Mouse (Mus musculus) heart, embryonic 15.5 days (tissue): Measurements from ENCODE around the gene Arhgap22. TPM values are rescaled to one million over a fixed set of nuclear protein-coding genes. Genes with fewer than 3 reads are reported as not detected.

ENCODE experiments used
- ATAC-seq: fragments of 200-750 bp; cut with Nextera tagmentation; replicated peaks from 2 replicates; pipeline ENCODE4 v1.8.0; 2017; ENCODE audit warnings: low read depth, moderate TSS enrichment; ENCODE audit not compliant: insufficient number of reproducible peaks, insufficient read depth, low FRiP score
- H3K27ac ChIP-seq: fragments of 300-500 bp; sonication (generic); 2 replicates; pipeline ENCODE4 v1.5.1; 2015; ENCODE audit warnings: mild to moderate bottlenecking, inconsistent platforms
- H3K27me3 ChIP-seq: fragments of 300-500 bp; sonication (generic); 2 replicates; pipeline ENCODE4 v1.6.1; 2015; ENCODE audit warnings: inconsistent platforms
- H3K36me3 ChIP-seq: fragments of 300-500 bp; sonication (generic); 2 replicates; pipeline ENCODE4 v1.6.1; 2015; ENCODE audit warnings: mild to moderate bottlenecking, inconsistent platforms
- H3K4me1 ChIP-seq: fragments of 300-500 bp; sonication (generic); replicated peaks from 2 replicates; pipeline ENCODE4 v1.6.1; 2015; ENCODE audit warnings: inconsistent platforms
- H3K4me2 ChIP-seq: fragments of 300-500 bp; sonication (generic); 2 replicates; pipeline ENCODE4 v1.6.1; 2015; ENCODE audit warnings: inconsistent platforms, mild to moderate bottlenecking, moderate library complexity
- H3K4me3 ChIP-seq: fragments of 300-500 bp; sonication (generic); 2 replicates; pipeline ENCODE4 v1.5.1; 2015; ENCODE audit warnings: mild to moderate bottlenecking, inconsistent platforms
- H3K9ac ChIP-seq: fragments of 300-500 bp; sonication (generic); 2 replicates; pipeline ENCODE4 v1.6.1; 2015; ENCODE audit warnings: mild to moderate bottlenecking, inconsistent platforms
- H3K9me3 ChIP-seq: fragments of 300-500 bp; sonication (generic); replicated peaks from 2 replicates; pipeline ENCODE4 v1.6.1; 2016; ENCODE audit warnings: inconsistent platforms
- WGBS: fragments of 180-500 bp; shearing (Covaris S2); methylation state at CpG from one replicate; pipeline ENCODE4 v1.1.7; 2015; ENCODE audit warnings: mixed read lengths; 5-methylcytosine and 5-hydroxymethylcytosine counted together
- polyA plus RNA-seq: library from polyadenylated mRNA; unstranded; fragments of >200 nt; fragmentation: Nextera tagmentation; extraction: Ambion mirVana; gene quantifications from 2 replicates; pipeline ENCODE4 v1.2.1, GENCODE M21; 2015

The Arhgap22 gene
- polyA plus RNA-seq, 1 experiment from 2014 or later, result 2.4 TPM

DNA sequence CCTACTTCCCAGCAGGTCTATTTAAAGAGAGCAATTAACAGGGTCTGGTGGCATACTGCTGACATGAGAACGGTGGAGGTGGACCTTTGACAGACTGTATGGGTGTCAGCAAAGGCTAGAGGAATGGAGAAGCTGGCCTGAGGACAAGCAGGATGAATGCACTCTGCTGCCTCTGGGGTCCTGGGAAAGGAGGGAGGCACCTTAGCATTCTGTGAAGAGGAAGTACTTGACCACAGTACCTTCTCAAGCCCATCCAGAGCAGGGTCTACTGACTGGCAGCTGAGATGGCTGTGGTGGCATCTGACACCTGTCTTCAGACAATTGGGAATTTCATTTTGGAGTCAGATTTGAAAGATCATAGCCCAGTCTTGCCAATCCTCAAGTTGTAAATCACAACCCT lies 159.4 kb downstream of the Arhgap22 start:
- Histone ChIP-seq H3K27me3 (peaks cover 6% of the 10 kb centered on the region; the same call in 1 of the 2 replicates), H3K36me3 (no peaks in the 10 kb centered on the region; the same call in 1 of the 2 replicates), H3K9ac (no peak overlapping the region), H3K27ac (no peak overlapping the region), H3K4me1 (peaks cover 14% of the 10 kb centered on the region; the same call in 1 of the 2 replicates), H3K4me2 (no peak overlapping the region), H3K9me3 (no peaks in the 10 kb centered on the region), H3K4me3 (no peak overlapping the region)
- ATAC-seq, result no peak
- WGBS, result 21% methylated on average over 1 of the region's 1 CpGs

DNA sequence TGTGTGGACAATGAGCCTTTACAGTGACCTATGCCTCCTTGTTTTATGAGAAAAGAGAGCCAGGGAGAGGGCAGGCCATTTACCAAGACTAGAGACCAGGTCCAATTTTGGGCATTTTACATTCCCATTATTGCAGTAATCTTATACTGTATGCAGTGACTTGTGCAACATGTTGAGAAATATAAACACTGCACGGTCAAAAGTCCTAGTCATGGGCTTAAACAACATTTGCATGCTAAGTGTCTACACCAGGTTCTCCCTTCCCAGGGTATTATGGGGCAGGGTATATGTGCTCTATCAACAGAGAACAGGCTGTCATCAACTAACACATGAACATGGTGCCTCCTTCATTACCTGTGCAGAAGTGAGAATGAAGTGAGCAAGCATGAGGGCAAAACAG lies 160.3 kb downstream of the Arhgap22 start:
- Histone ChIP-seq H3K4me2 (no peak overlapping the region), H3K27me3 (peaks cover 6% of the 10 kb centered on the region; the same call in 1 of the 2 replicates), H3K36me3 (no peaks in the 10 kb centered on the region; the same call in 1 of the 2 replicates), H3K4me3 (no peak overlapping the region), H3K9ac (no peak overlapping the region), H3K4me1 (peaks cover 14% of the 10 kb centered on the region; the same call in 1 of the 2 replicates), H3K27ac (no peak overlapping the region), H3K9me3 (no peaks in the 10 kb centered on the region)
- 66% methylated on average over 1 of the region's 1 CpGs for WGBS
- ATAC-seq, result no peak

DNA sequence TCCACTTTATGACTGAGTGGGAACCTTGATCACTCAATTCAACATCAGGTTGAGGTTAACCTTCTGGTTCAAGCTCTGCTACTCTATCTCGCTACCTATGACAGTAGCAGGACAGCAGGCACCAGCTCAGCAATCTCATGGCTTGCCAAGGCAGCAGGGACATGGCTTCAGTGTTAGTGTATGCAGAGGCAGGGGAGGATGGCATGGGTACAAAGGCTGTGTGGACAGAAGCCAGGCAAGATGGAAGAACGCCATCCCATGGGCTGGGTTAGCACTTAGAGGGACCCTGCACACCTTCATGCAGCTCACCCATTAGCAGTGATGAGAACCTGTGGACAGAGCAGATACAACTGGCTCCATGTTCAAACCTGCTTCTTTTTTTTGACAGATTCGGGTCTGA lies 163.4 kb downstream of the Arhgap22 start:
- ATAC-seq, result no peak
- Histone ChIP-seq H3K27me3 (no peaks in the 10 kb centered on the region), H3K4me1 (no peaks in the 10 kb centered on the region), H3K9me3 (no peaks in the 10 kb centered on the region), H3K4me3 (no peak overlapping the region), H3K4me2 (no peak overlapping the region), H3K27ac (no peak overlapping the region), H3K9ac (no peak overlapping the region), H3K36me3 (peaks cover 7% of the 10 kb centered on the region)
- 90% methylated on average over 3 of the region's 3 CpGs for WGBS

DNA sequence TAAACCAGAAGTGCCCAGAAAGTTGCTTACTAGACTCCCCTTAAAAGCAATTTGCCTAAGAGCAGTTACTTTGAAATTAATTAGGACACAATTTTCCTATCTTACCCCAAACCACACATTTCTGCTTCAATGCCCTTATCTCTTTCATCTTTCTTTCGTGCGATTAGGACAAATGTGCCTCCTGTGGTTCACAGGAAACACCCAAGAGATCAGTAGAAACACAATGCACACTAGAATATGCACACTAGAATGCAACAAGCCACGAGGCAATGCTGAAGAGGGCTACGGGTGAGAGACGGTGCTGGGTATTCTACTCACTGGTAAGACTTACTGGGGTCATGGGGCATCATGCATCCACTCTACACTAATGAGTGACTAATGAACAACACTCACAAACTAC lies 164.9 kb downstream of the Arhgap22 start:
- H3K4me1 ChIP-seq, result no peaks in the 10 kb centered on the region
- no peak overlapping the region for H3K9ac ChIP-seq
- H3K4me3 ChIP-seq, result no peak overlapping the region
- H3K27me3 ChIP-seq, result no peaks in the 10 kb centered on the region
- 76% methylated on average over 5 of the region's 5 CpGs for WGBS
- H3K36me3 ChIP-seq, result peaks cover 16% of the 10 kb centered on the region
- no peaks in the 10 kb centered on the region for H3K9me3 ChIP-seq
- ATAC-seq, result no peak
- H3K27ac ChIP-seq, result no peak overlapping the region
- H3K4me2 ChIP-seq, result no peak overlapping the region

DNA sequence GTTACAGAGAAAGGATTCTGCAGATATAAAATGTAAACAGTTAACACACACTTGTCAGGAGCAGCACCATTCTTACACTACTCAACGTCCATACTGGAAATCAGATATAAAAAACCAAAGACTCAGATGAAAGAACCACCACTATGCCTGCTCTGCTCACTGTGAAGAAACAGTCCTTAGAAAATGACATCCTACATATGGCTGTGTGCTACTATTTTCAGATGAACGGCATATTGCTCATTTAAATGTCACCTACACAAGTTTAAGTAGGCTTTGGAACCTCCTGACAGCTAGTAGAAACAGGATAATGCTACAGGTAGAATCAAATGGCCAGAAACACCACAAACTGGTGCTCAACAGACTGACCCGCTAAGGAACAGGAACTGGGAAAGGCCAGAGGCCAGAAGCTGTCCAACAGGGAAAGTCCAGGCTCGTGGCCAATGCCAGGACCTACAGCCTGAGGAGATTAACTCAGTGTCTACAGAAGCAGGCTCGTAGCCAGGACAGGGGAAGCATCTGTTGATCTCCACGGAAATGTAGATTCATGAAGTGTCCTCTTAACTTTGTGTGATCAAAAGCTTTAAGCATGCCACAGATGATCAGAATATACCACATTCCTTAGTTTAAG lies 167.1 kb downstream of the Arhgap22 start:
- WGBS, result 71% methylated on average over 6 of the region's 6 CpGs
- no peak for ATAC-seq

DNA sequence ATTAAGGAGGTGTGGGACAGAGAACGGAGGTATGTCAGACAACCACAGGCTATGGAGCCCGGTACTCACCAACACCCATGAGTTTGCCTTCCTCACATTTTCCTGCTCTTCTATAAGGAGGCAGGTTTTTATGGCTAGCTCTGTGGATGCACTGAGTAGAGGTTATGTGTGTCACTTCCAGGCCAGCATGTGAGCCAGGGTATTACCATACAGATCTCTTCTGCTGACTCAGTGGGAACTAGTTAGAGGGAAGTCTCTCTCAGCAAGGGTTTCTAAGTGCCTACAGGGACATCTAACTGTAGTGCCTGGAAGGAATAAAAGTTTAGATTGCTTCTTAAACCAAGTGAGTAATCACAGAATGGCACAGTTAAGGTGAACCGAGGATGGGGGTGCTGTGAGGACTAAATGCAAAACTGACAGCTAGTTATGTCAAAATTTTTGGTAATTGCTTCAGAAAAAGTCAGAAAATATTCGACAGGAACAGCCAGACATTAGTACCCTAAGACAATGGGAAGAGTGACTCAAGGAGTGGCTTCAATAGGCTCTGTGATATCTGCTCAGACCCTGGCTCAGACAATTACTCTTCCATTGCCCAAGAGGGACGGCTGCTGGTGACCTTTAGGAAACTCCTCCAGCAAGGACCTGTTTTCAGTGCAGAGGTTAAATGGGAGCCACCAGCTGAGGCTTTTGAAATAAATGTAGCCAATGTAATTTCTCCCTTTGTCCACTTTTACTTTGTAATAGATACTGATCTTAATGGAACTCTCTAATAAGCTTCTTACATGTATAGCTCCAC lies 184.4 kb downstream of the Arhgap22 start:
- H3K4me2 ChIP-seq, result no peak overlapping the region
- 84% methylated on average over 5 of the region's 5 CpGs for WGBS
- no peak overlapping the region for H3K9ac ChIP-seq
- no peak overlapping the region for H3K27ac ChIP-seq
- ATAC-seq, result no peak
- no peaks in the 10 kb centered on the region for H3K9me3 ChIP-seq
- no peak overlapping the region for H3K4me3 ChIP-seq
- H3K4me1 ChIP-seq, result no peaks in the 10 kb centered on the region
- H3K27me3 ChIP-seq, result no peaks in the 10 kb centered on the region
- H3K36me3 ChIP-seq, result peaks cover 8% of the 10 kb centered on the region

More for the DNA sequence above, 167.1 kb downstream of the Arhgap22 start:
- Histone ChIP-seq H3K27me3 (no peaks in the 10 kb centered on the region), H3K27ac (no peak overlapping the region), H3K4me1 (no peaks in the 10 kb centered on the region), H3K9ac (no peak overlapping the region), H3K4me3 (no peak overlapping the region), H3K9me3 (no peaks in the 10 kb centered on the region), H3K4me2 (no peak overlapping the region), H3K36me3 (peaks cover 17% of the 10 kb centered on the region)

DNA sequence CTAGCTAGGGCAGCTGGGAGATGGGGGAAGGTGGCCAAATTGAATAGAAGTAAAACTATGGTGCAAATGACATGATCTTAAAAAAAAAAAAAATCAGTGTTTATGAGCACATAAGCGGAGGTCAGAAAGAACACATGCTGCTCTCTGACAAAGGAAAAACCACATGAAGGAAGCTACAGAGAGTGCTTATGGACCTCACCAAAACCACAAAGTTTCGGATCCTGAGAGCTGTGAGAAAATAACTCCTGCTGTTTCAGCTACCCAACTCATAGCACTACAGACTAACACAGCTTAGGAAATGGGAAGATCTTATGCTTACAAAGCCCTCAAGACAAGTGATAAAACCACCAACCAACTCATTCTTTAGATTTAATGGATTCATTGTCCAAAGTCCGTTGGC lies 186.2 kb downstream of the Arhgap22 start:
- Histone ChIP-seq H3K4me3 (no peak overlapping the region), H3K9me3 (no peaks in the 10 kb centered on the region), H3K36me3 (peaks cover 8% of the 10 kb centered on the region), H3K9ac (no peak overlapping the region), H3K27me3 (no peaks in the 10 kb centered on the region), H3K4me1 (no peaks in the 10 kb centered on the region), H3K4me2 (no peak overlapping the region), H3K27ac (no peak overlapping the region)
- WGBS, result 73% methylated on average over 3 of the region's 3 CpGs
- ATAC-seq, result no peak

DNA sequence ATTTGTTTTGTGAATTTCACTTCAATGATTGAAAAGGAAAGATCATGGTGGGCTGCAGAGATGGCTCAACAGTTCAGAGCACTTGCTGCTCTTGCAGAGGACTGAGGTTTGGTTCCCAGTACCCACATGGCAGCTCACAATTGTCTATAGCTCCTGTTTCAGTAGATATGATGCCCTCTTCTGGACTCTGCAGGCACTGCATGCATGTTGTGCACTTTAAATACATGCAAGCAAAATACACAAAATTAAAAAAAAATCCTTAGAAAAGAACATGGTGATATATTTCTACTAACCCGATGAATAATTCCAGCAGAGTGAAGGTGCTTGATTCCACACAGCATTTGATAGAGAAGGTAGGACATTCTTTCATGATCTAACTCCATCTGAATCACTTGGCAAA lies 188.5 kb downstream of the Arhgap22 start:
- H3K27me3 ChIP-seq, result no peaks in the 10 kb centered on the region
- no peak overlapping the region for H3K27ac ChIP-seq
- 95% methylated on average over 1 of the region's 1 CpGs for WGBS
- H3K36me3 ChIP-seq, result peaks cover 8% of the 10 kb centered on the region
- H3K9ac ChIP-seq, result no peak overlapping the region
- ATAC-seq, result no peak
- H3K4me3 ChIP-seq, result no peak overlapping the region
- no peaks in the 10 kb centered on the region for H3K4me1 ChIP-seq
- H3K4me2 ChIP-seq, result no peak overlapping the region
- H3K9me3 ChIP-seq, result no peaks in the 10 kb centered on the region

DNA sequence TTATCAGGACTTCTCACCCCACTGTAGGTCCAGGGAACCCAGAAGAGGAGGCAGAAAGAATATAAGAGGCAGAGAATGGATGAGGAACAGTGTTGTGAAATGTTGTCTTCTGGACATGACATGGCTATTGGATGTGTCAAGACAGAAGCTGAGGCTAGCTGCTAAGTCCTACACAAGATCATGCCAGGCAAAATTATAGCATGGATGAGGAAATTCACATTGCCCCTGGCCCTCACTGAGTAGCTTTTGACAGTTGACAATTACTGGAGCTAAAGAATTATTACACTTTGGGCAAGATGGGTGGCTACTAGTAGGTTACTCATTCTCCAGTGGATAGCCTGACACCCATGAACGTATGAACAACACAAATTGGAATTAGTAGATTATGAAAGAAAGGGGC lies 201.9 kb downstream of the Arhgap22 start:
- no peaks in the 10 kb centered on the region for H3K27me3 ChIP-seq
- WGBS, result 86% methylated on average over 1 of the region's 1 CpGs
- peaks cover 5% of the 10 kb centered on the region; the same call in 1 of the 2 replicates for H3K4me1 ChIP-seq
- no peak overlapping the region for H3K4me2 ChIP-seq
- no peak for ATAC-seq
- H3K4me3 ChIP-seq, result no peak overlapping the region
- H3K9me3 ChIP-seq, result no peaks in the 10 kb centered on the region
- H3K9ac ChIP-seq, result no peak overlapping the region
- 0 out of 2 replicates have a peak, but pooled peaks cover under 1% of the 10 kb centered on the region for H3K36me3 ChIP-seq
- H3K27ac ChIP-seq, result no peak overlapping the region

DNA sequence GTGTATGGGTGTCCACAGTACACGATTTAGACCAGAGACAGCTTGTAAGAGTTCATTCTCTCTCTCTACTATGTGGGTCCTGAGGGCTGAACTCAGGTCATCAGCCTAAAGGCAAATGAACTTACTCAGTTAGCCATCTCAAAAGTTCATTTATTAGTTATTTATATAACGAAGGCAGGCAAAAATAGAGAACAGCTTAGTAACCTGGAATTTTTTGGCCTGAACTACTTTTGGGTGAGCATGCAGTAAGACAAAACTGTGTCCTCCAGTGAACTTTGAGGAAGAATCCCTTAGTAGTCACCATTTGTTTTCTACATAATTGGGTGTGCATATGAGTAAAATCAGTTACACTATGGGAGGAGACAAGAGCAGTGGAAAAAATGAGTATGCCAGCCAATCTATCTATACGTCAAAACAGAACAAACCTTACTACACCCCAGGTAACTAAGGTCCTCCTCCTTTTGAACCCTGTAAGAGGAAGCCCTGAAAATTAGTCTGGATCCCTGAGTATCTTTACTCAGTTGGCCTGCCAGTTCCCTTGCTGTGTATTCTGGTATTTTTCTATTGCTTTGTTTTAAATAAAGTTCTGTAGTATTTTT lies 204.6 kb downstream of the Arhgap22 start:
- Histone ChIP-seq H3K27ac (no peak overlapping the region), H3K27me3 (no peaks in the 10 kb centered on the region), H3K9me3 (no peaks in the 10 kb centered on the region), H3K4me3 (no peak overlapping the region), H3K9ac (no peak overlapping the region), H3K4me2 (no peak overlapping the region), H3K36me3 (no peaks in the 10 kb centered on the region), H3K4me1 (peaks cover 6% of the 10 kb centered on the region; the same call in 1 of the 2 replicates)
- no peak for ATAC-seq
- 91% methylated on average over 3 of the region's 3 CpGs for WGBS
